Mouse (Mus musculus): ENCODE measurements at regions not wholly inside any gene's neighbourhood (a gene's known extent, or its start where the extent isn't known, plus 50 kb on each side); places are given as distances from the start of the nearest gene placed in this dataset.

DNA sequence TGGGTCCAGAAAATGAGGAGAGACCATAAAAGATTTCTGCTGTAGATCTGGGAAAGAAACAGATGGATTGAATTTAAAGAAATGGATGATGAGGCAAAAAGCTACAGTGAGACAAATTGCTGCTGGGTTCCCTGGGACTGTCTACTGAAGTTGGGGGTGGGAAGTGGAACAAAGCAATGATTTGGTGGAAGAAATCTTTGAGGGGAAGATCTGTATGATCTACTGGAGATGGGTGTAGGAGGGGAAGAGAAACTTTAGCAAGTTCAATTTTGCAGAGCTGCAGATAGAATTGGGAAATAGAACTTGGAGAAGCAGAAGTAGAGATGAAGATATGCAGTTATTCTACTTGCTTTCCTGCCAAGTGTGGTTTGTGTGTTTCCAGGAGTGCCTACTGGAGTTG, 5478.8 kb downstream of the 9330182O14Rik start:
- Histone ChIP-seq H3K9me3 (ENCODE audit: control insufficient read depth, low read length) (no peaks in the 10 kb centered on the region), H3K27ac (ENCODE audit: low read depth, low read length) (no peak overlapping the region), H3K4me3 (ENCODE audit: low read depth, low read length) (no peak overlapping the region), H3K27me3 (ENCODE audit: control insufficient read depth, insufficient read depth, low read length) (no peaks in the 10 kb centered on the region), H3K36me3 (ENCODE audit: control insufficient read depth, insufficient read depth, low read length) (no peaks in the 10 kb centered on the region), H3K4me1 (ENCODE audit: control insufficient read depth, insufficient read depth, low read length) (no peaks in the 10 kb centered on the region), H3K9ac (ENCODE audit: low read length) (no peak overlapping the region), H3K4me2 (ENCODE audit: low read depth) (no peak overlapping the region)
- no peak for DNase-seq (ENCODE audit: low spot score)
- no peak for ATAC-seq (ENCODE audit: insufficient read depth, low FRiP score, low TSS enrichment)

DNA sequence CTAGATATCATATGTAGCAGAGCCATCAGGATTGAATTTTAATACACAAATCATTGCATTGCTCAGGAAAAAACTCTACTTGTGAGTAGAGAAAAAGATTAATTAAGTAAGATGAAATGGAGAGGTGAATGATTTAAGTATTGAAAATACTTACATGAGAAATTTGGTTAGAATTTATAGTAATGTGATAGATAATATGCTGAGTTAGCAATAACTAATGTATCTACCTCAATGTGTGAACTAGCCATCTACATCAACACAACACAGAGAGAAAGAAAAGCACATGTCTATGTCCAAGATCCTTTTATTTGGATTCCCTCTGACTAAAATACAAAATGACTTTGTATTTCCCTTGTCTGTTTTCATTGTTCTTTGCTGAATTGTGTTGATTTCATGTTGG, 5512.1 kb downstream of the 9330182O14Rik start:
- Histone ChIP-seq H3K4me2 (ENCODE audit: low read depth) (no peak overlapping the region), H3K36me3 (ENCODE audit: control insufficient read depth, insufficient read depth, low read length) (no peaks in the 10 kb centered on the region), H3K9ac (ENCODE audit: low read length) (no peak overlapping the region), H3K4me3 (ENCODE audit: low read depth, low read length) (no peak overlapping the region), H3K27ac (ENCODE audit: low read depth, low read length) (no peak overlapping the region), H3K27me3 (ENCODE audit: control insufficient read depth, insufficient read depth, low read length) (no peaks in the 10 kb centered on the region), H3K9me3 (ENCODE audit: control insufficient read depth, low read length) (no peaks in the 10 kb centered on the region), H3K4me1 (ENCODE audit: control insufficient read depth, insufficient read depth, low read length) (no peaks in the 10 kb centered on the region)
- DNase-seq (ENCODE audit: low spot score) (no peak), ATAC-seq (ENCODE audit: insufficient read depth, low FRiP score, low TSS enrichment) (no peak)

GRCm38 (mm10) chr15:45663601-45664000, 5529.4 kb downstream of the 9330182O14Rik start:
- H3K9ac ChIP-seq (ENCODE audit: low read length): no peak overlapping the region
- 82% methylated on average over 3 of the region's 3 CpGs for WGBS
- H3K4me1 ChIP-seq (ENCODE audit: control insufficient read depth, insufficient read depth, low read length): no peaks in the 10 kb centered on the region
- ATAC-seq (ENCODE audit: insufficient read depth, low FRiP score, low TSS enrichment) (no peak), DNase-seq (ENCODE audit: low spot score) (no peak)
- H3K27ac ChIP-seq (ENCODE audit: low read depth, low read length): no peak overlapping the region
- H3K36me3 ChIP-seq (ENCODE audit: control insufficient read depth, insufficient read depth, low read length): no peaks in the 10 kb centered on the region
- no peaks in the 10 kb centered on the region for H3K27me3 ChIP-seq (ENCODE audit: control insufficient read depth, insufficient read depth, low read length)
- no peaks in the 10 kb centered on the region for H3K9me3 ChIP-seq (ENCODE audit: control insufficient read depth, low read length)
- no peak overlapping the region for H3K4me2 ChIP-seq (ENCODE audit: low read depth)
- no peak overlapping the region for H3K4me3 ChIP-seq (ENCODE audit: low read depth, low read length)

DNA sequence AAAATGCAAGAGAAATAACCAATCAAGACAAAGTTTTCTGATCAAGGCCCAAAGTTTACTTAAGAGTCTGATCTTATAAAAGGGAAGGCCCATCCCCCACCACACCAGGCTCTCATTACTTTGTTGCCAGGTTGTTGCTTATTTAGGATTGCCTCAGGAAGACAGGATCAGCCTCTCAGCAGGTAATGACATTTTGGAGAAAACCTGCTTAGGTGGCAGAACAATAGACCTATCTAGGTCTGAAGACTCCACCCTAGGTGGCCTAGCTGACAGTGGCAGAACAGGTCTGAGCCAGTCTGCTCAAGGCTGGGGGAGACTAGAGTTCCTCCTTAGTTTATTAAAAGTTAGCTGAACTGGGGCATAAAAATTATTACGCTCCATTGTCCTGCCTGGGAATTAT, 5555.3 kb downstream of the 9330182O14Rik start:
- no peaks in the 10 kb centered on the region for H3K36me3 ChIP-seq (ENCODE audit: control insufficient read depth, insufficient read depth, low read length)
- H3K9ac ChIP-seq (ENCODE audit: low read length): no peak overlapping the region
- DNase-seq (ENCODE audit: low spot score) (no peak), ATAC-seq (ENCODE audit: insufficient read depth, low FRiP score, low TSS enrichment) (no peak)
- H3K27ac ChIP-seq (ENCODE audit: low read depth, low read length): no peak overlapping the region
- H3K27me3 ChIP-seq (ENCODE audit: control insufficient read depth, insufficient read depth, low read length): no peaks in the 10 kb centered on the region
- H3K4me1 ChIP-seq (ENCODE audit: control insufficient read depth, insufficient read depth, low read length): no peaks in the 10 kb centered on the region
- WGBS: 96% methylated on average over 1 of the region's 1 CpGs
- H3K4me3 ChIP-seq (ENCODE audit: low read depth, low read length): no peak overlapping the region
- H3K9me3 ChIP-seq (ENCODE audit: control insufficient read depth, low read length): no peaks in the 10 kb centered on the region
- no peak overlapping the region for H3K4me2 ChIP-seq (ENCODE audit: low read depth)

GRCm38 (mm10) chr15:45690026-45690425, 5555.9 kb downstream of the 9330182O14Rik start:
- DNase-seq (ENCODE audit: low spot score) (no peak), ATAC-seq (ENCODE audit: insufficient read depth, low FRiP score, low TSS enrichment) (no peak)
- H3K27ac ChIP-seq (ENCODE audit: low read depth, low read length): no peak overlapping the region

DNA sequence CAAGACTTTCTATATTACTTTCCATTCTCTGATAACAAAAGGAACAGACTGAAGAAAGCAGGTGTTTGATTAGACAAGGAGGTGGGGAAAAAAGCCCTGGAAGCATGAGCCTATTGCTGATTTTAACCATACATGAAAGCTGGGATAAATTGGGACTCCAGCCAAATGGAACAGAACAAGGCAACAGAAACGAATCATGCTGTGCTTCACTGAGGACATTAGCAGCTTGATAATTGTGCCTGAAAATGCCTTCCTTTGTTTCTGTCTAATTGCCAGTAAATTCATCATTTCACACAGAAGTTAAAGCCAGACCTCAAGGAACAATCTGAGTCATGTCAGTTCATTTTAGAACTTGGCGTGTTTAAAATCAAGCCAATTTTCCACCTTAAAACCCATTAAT, 5576.9 kb downstream of the 9330182O14Rik start:
- Histone ChIP-seq H3K4me3 (ENCODE audit: low read depth, low read length) (no peak overlapping the region), H3K4me2 (ENCODE audit: low read depth) (no peak overlapping the region), H3K27me3 (ENCODE audit: control insufficient read depth, insufficient read depth, low read length) (no peaks in the 10 kb centered on the region), H3K9me3 (ENCODE audit: control insufficient read depth, low read length) (no peaks in the 10 kb centered on the region), H3K27ac (ENCODE audit: low read depth, low read length) (no peak overlapping the region), H3K4me1 (ENCODE audit: control insufficient read depth, insufficient read depth, low read length) (no peaks in the 10 kb centered on the region), H3K36me3 (ENCODE audit: control insufficient read depth, insufficient read depth, low read length) (no peaks in the 10 kb centered on the region), H3K9ac (ENCODE audit: low read length) (no peak overlapping the region)
- WGBS: 64% methylated on average over 2 of the region's 2 CpGs
- no peak for ATAC-seq (ENCODE audit: insufficient read depth, low FRiP score, low TSS enrichment)
- DNase-seq (ENCODE audit: low spot score): no peak

More at GRCm38 (mm10) chr15:45690026-45690425, 5555.9 kb downstream of the 9330182O14Rik start:
- no peak overlapping the region for H3K9ac ChIP-seq (ENCODE audit: low read length)
- no peaks in the 10 kb centered on the region for H3K4me1 ChIP-seq (ENCODE audit: control insufficient read depth, insufficient read depth, low read length)
- no peaks in the 10 kb centered on the region for H3K27me3 ChIP-seq (ENCODE audit: control insufficient read depth, insufficient read depth, low read length)
- H3K9me3 ChIP-seq (ENCODE audit: control insufficient read depth, low read length): no peaks in the 10 kb centered on the region
- H3K36me3 ChIP-seq (ENCODE audit: control insufficient read depth, insufficient read depth, low read length): no peaks in the 10 kb centered on the region
- no peak overlapping the region for H3K4me2 ChIP-seq (ENCODE audit: low read depth)
- H3K4me3 ChIP-seq (ENCODE audit: low read depth, low read length): no peak overlapping the region

- ATAC-seq (ENCODE audit: insufficient read depth, low FRiP score, low TSS enrichment) (no peak), DNase-seq (ENCODE audit: low spot score) (no peak)
- WGBS: 77% methylated on average over 3 of the region's 3 CpGs
- H3K36me3 ChIP-seq (ENCODE audit: control insufficient read depth, insufficient read depth, low read length): no peaks in the 10 kb centered on the region
- no peaks in the 10 kb centered on the region for H3K27me3 ChIP-seq (ENCODE audit: control insufficient read depth, insufficient read depth, low read length)
- H3K9ac ChIP-seq (ENCODE audit: low read length): no peak overlapping the region
- no peaks in the 10 kb centered on the region for H3K4me1 ChIP-seq (ENCODE audit: control insufficient read depth, insufficient read depth, low read length)
- H3K4me2 ChIP-seq (ENCODE audit: low read depth): no peak overlapping the region
- no peaks in the 10 kb centered on the region for H3K9me3 ChIP-seq (ENCODE audit: control insufficient read depth, low read length)
- H3K4me3 ChIP-seq (ENCODE audit: low read depth, low read length): no peak overlapping the region
- no peak overlapping the region for H3K27ac ChIP-seq (ENCODE audit: low read depth, low read length)
Measured at GRCm38 (mm10) chr15:45730370-45731153, 5596.4 kb downstream of the 9330182O14Rik start.

DNA sequence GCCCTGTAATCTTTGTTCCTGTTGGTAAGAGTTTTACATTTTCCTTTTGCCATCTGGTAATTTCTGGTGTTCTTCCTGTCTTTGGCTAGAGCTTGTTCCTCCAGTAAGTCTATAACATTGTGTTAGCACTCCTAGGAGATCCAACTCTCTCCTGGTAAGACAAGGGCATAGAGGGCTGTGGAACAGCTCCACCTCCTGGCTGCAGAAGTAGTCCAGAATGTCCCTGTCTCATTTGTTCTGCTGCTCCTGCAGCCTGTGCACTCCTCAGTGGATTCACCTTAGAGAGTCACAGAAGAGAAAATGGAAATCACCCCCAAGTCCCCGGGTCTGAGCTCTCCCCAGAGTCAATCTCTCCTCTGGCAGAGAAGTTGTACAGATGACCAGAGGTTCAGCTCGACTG, 5629.1 kb downstream of the 9330182O14Rik start:
- H3K9me3 ChIP-seq (ENCODE audit: control insufficient read depth, low read length): no peaks in the 10 kb centered on the region
- peak; percentile 19 for DNase-seq (ENCODE audit: low spot score)
- WGBS: 61% methylated on average over 2 of the region's 2 CpGs

More for the DNA sequence above, 5629.1 kb downstream of the 9330182O14Rik start:
- ATAC-seq (ENCODE audit: insufficient read depth, low FRiP score, low TSS enrichment): no peak
- Histone ChIP-seq H3K4me2 (ENCODE audit: low read depth) (no peak overlapping the region), H3K36me3 (ENCODE audit: control insufficient read depth, insufficient read depth, low read length) (no peaks in the 10 kb centered on the region), H3K27ac (ENCODE audit: low read depth, low read length) (no peak overlapping the region), H3K27me3 (ENCODE audit: control insufficient read depth, insufficient read depth, low read length) (no peaks in the 10 kb centered on the region), H3K9ac (ENCODE audit: low read length) (no peak overlapping the region), H3K4me3 (ENCODE audit: low read depth, low read length) (no peak overlapping the region), H3K4me1 (ENCODE audit: control insufficient read depth, insufficient read depth, low read length) (no peaks in the 10 kb centered on the region)

Data from neural tube, embryonic 11.5 days (tissue).